Mouse (Mus musculus): ENCODE data around the gene Slc12a7. TPM values are rescaled to one million over a fixed set of nuclear protein-coding genes. Genes with fewer than 3 reads are reported as not detected.

The Slc12a7 gene
- total RNA-seq, 1 experiment from 2014 or later: 11.8 TPM

DNA sequence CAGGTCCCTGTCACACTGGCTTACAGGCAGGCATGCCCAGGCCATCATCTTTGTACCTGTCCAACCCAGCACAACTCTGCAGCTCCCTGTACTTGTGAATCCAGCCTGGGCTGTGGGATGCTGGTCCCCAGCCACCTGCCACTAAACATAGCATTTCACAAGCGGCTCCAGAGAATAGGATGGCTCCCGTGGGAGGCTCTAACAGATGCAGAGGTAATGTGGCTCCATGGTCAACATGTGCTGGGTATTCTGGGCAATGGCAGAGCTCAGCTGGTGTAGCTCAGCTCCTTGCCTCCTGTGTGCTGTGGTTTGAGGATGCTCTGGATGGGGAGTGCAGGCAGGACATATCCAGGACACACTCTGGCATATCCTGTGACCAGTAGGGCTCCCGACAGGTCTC lies 10.8 kb downstream of the Slc12a7 start:
- no peak for ATAC-seq (replicated peaks in 1 of 2; ENCODE audit: insufficient read depth in 1 of 2, low FRiP score in 2 of 2, low TSS enrichment in 1 of 2, low read depth in 1 of 2, poor library complexity in 2 of 2, severe bottlenecking in 2 of 2)

DNA sequence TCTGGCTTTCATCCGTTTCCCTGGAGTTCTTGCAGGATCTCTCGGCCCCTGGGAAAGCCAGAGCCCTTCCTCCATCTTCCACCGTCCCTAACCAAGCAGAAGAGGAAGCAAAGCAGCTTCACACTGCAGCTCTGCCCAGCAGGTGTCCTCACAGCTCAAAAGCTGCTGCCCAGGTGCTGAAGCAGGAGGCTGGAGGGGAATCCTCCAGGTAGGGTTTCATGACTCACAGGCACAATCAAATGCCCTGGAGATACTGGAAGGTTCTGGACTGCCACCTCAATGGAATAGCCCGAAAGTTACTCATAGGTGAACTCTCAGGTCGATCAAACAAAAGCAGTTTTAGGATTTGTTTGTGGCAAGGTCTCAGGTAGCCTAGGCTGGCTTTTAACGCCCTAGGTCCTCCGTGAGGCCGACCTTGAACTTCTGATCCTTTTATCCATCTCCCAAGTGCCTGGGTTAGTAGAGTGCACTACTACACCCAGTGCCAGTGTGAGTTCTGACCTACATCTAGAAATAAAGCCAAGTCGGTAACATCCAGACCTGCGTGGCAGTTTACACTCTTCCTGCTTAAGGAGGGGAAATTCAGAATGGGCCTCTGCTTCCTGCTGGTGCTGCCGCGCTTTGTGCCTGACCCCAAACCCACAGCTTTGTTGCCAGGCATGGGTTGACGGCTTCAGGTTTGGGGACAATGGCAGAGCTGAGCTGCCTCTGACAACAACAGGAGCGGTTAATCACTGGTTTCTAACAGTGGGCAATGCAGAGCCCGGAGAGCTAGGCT lies 16.0 kb downstream of the Slc12a7 start:
- peak; percentile 91 to 92 for ATAC-seq (replicated peaks in 1 of 2; ENCODE audit: insufficient read depth in 1 of 2, low FRiP score in 2 of 2, low TSS enrichment in 1 of 2, low read depth in 1 of 2, poor library complexity in 2 of 2, severe bottlenecking in 2 of 2)

DNA sequence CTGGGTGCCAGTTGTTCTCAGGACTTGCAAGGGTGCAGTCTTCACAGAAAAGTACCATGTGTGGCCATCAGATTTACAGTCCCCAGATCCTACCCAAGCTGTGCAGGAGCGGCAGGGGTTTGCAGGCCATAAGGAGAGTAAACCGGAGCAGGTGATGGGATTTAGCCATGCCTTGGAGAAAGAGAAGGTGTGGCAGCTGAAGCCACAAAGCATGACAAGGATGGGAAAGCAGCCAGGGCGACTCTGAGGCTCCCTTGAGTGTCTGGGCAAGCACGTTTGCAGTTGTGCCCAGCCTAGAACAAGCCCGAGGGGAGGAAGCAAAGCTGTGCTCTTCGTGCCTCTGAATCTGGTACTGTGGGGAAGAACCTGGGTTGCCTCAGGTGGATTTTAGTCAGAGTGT lies 17.5 kb downstream of the Slc12a7 start:
- no peak for ATAC-seq (replicated peaks in 1 of 2; ENCODE audit: insufficient read depth in 1 of 2, low FRiP score in 2 of 2, low TSS enrichment in 1 of 2, low read depth in 1 of 2, poor library complexity in 2 of 2, severe bottlenecking in 2 of 2)

DNA sequence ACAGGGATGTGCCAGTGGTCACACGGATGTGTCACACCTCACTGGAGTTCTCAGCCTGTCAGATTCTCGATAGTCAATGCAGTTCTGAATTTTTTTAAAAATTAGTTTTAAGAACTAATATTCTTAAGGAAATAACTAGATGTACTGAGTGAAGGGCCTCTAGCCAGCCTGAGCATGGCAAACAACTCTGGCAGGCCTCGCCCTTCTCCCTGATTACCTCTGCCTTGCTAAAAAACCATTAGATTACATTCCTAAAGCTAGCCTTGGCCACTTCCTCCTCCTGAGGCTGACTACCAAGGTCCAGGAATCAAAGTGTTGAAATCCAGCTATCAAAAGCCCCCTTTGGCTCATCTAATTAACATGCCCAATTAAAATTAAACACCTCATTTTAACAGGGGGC lies 18.4 kb downstream of the Slc12a7 start:
- ATAC-seq (replicated peaks in 1 of 2; ENCODE audit: insufficient read depth in 1 of 2, low FRiP score in 2 of 2, low TSS enrichment in 1 of 2, low read depth in 1 of 2, poor library complexity in 2 of 2, severe bottlenecking in 2 of 2): no peak

DNA sequence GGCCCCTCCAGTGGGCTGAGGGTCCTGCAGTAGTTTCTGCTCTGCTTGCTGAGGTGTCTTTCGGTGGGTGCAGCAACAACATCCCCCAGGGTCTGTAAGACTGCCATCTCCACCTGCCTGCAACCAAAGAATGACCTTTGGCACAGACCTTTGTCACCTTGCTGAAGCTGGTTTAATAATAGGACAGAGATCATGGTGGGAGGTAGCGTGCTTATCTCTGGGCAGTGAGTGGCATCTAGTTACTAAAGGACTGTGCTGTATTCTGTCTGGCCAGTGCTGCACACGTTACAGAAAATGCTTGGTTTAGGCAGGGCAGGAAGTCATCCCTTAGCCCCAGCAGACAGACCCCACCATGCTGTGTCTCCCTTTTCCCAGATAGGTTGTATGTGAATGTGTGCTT lies 22.9 kb downstream of the Slc12a7 start:
- ATAC-seq (replicated peaks in 1 of 2; ENCODE audit: insufficient read depth in 1 of 2, low FRiP score in 2 of 2, low TSS enrichment in 1 of 2, low read depth in 1 of 2, poor library complexity in 2 of 2, severe bottlenecking in 2 of 2): no peak

DNA sequence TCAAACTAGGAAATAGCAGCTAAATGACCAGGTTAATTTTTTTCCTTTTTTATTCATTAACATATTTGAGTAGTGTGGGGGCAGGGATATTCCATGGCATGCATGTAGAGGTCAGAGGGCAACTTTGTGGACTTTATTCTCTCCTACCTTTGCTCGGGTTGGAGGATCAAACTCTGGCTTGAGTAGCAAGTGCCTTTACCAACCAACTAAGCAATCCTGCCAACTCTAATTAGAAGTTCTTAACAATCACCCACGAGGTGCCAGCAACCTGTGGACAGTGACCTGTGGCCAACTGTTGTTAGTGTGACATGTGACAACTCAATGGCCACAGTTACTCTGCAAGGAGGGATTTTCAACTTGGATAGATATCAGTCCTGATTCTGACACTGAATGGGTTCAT lies 24.0 kb downstream of the Slc12a7 start:
- ATAC-seq (replicated peaks in 1 of 2; ENCODE audit: insufficient read depth in 1 of 2, low FRiP score in 2 of 2, low TSS enrichment in 1 of 2, low read depth in 1 of 2, poor library complexity in 2 of 2, severe bottlenecking in 2 of 2): no peak

DNA sequence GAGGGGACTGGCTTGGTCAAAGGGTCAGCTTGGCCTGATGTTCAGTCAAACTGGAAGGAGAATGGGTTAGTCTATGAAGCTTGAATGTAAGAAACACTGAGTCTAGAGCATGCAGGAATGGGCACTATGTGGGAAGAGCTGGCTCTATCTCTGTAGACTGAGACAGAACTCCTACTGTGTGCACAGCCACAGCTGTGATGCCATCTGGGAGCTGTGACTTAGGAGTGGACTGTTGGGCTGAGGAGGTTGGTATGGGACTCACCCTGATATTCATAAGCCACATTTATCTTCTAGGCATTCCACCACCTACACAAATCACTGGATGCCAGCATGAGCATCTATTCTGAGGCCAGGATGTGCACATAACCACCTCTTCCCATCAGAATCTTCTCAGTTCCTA lies 24.5 kb downstream of the Slc12a7 start:
- ATAC-seq (replicated peaks in 1 of 2; ENCODE audit: insufficient read depth in 1 of 2, low FRiP score in 2 of 2, low TSS enrichment in 1 of 2, low read depth in 1 of 2, poor library complexity in 2 of 2, severe bottlenecking in 2 of 2): no peak

DNA sequence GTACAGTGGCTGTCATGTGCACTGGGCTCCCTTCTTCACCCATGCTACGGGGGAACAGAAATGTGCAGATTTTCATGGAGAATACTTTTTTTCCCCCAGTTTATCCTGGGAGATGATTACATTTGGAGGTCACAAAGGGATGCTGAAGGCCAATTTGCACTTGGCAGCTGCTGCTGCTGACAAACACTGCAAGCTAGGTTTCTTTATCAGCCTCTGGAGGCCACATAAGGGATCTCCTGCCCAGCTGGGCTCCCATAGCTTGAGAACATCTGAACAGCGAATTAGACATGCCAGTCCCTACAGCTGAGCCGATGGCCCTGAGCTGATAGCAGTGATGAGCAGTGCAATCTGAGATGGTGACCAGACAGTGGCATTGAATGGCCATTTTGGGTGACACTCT lies 26.7 kb downstream of the Slc12a7 start:
- no peak for ATAC-seq (replicated peaks in 1 of 2; ENCODE audit: insufficient read depth in 1 of 2, low FRiP score in 2 of 2, low TSS enrichment in 1 of 2, low read depth in 1 of 2, poor library complexity in 2 of 2, severe bottlenecking in 2 of 2)

DNA sequence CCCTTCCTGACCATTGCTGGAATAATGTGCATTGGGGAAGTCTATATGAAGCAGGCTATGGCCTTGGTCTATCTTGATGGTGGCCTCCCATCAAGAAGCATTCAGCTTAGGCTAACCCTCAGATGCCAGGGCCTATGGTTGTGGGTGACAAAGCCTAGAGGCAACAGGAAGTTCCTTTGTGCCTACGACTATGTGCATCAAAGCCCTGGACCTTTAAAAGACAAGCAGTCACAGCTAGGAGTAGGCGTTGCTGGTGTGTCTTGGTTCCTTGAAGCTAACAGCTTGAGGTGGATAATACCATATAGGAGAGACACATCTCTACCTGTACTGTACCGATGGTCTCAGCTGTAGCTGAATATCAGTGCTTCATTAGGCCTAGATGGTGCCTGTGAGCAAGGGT lies 27.2 kb downstream of the Slc12a7 start:
- no peak for ATAC-seq (replicated peaks in 1 of 2; ENCODE audit: insufficient read depth in 1 of 2, low FRiP score in 2 of 2, low TSS enrichment in 1 of 2, low read depth in 1 of 2, poor library complexity in 2 of 2, severe bottlenecking in 2 of 2)

DNA sequence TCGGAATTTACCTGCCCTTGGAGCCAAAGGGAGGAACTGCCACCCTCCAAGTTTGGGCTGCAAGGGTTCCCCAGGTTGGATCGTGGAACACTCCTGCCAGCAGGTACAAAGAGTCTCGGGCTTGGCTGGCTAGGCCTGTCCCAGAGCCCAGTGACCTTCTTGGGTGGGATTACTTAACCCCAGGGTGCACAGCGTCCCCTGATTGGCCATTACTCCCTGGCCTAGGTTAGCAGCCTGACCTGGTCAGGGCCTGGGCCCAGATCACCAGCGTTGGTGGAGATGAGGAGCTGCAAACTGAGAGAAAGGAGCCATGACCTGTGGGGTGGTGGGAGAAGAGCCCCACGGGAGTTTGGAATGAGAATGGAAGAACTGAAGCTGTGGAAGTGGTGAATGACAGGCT lies 30.0 kb downstream of the Slc12a7 start:
- ATAC-seq (replicated peaks in 1 of 2; ENCODE audit: insufficient read depth in 1 of 2, low FRiP score in 2 of 2, low TSS enrichment in 1 of 2, low read depth in 1 of 2, poor library complexity in 2 of 2, severe bottlenecking in 2 of 2): no peak; a peak in 1 of 4 replicates

DNA sequence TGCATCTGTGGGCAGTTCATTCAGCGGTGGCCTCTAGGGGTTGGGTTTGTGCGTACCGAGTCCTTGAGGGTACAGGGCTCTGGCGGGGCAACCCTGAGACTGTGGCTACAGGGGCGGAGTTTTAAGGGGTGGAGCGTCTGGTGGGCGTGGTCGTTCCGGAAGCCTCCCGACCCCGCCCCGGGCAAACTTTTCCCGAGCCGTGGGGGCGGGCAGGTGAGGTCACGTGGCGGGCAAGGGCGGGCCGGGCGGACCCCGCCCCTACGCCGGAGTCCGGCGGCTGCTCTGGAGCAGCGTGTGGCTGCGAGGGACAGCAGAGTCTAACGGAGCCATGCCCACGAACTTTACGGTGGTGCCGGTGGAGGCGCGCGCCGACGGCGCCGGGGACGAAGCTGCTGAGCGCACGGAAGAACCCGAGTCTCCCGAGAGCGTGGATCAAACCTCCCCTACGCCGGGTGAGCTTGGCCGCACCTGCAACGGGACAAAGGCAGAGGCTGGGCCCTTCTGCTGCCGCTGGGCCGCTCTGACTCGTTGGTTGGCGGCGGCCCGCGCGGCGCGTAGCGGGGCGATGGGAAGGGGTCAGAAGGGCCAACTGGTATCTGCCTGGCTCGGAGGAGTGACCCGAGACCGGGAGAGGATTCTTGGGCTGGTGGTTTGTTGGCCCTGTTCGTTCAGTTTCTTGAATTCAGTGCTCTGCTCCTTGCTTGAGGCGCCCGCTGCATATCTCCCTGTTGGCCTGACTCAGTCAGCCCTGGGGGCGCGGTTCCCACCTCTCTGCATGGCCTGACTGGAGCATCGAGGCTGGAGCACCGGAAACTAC lies 30.8 kb downstream of the Slc12a7 start:
- peak; percentile 91 to 93 for ATAC-seq (replicated peaks in 1 of 2; ENCODE audit: insufficient read depth in 1 of 2, low FRiP score in 2 of 2, low TSS enrichment in 1 of 2, low read depth in 1 of 2, poor library complexity in 2 of 2, severe bottlenecking in 2 of 2)

DNA sequence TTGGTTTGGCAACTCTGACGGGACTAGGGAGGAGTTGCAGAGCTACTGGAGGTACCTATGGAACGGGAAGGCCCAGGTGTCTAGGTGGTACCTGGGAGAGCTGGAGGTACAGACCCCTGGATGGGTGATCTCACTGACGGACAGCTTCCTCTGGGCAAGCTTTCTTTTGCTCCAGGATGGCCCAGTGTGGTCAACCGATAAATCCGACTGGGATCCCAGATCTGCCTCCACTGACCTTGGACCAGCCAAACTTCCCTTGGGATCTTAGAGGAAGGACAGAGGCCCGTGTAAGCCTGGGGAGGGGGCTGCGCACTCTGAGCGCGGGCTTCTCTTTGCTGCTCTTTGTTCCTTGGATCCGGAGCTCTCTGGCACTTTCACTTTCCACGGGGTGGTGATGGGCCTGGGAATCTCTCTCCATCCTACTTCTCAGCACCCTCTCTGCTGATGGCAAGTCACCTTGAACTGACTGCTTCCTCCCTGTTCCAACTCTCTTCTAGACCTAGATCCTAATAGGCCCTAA lies 31.4 kb downstream of the Slc12a7 start:
- ATAC-seq (replicated peaks in 1 of 2; ENCODE audit: insufficient read depth in 1 of 2, low FRiP score in 2 of 2, low TSS enrichment in 1 of 2, low read depth in 1 of 2, poor library complexity in 2 of 2, severe bottlenecking in 2 of 2): no peak; a peak in 1 of 4 replicates

DNA sequence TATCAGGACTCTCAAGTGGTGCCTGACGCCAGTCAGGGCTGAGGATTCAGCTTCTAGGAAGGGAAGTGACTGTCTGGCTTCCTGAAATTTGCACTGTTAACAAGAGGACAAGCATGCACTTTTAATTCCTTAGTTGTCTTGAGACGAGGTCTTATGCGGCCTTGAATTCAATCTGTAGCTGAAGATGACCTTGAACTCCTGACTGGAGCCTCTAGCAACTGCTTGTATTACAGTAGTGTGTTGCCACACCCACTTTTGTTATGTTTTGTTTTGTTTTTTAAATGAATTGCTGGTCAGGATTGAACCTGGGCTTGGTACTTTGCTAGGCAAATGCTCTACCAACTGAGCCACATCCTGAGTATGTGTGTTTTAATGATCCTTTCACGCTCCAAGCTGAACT lies 32.5 kb downstream of the Slc12a7 start:
- ATAC-seq (replicated peaks in 1 of 2; ENCODE audit: insufficient read depth in 1 of 2, low FRiP score in 2 of 2, low TSS enrichment in 1 of 2, low read depth in 1 of 2, poor library complexity in 2 of 2, severe bottlenecking in 2 of 2): no peak

DNA sequence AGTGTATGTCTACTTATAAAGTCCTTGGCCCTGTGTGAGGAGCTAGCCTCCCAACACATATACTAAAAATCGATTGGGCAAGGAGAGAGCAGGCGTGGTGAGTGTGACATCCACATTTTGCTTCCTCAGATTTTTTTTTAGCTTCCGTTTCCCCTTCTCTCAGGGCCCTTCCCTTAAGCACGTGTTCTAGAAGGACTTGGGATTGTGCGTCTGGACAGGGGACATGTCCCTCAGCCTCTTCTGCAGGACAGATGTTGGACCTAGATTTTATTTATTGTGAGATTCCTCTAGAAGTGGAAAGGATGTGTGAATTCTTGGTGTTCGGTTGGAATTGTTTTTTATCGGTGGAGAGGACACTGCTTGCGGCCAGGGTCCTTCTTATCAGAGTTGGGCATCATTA lies 34.3 kb downstream of the Slc12a7 start:
- no peak for ATAC-seq (replicated peaks in 1 of 2; ENCODE audit: insufficient read depth in 1 of 2, low FRiP score in 2 of 2, low TSS enrichment in 1 of 2, low read depth in 1 of 2, poor library complexity in 2 of 2, severe bottlenecking in 2 of 2)

DNA sequence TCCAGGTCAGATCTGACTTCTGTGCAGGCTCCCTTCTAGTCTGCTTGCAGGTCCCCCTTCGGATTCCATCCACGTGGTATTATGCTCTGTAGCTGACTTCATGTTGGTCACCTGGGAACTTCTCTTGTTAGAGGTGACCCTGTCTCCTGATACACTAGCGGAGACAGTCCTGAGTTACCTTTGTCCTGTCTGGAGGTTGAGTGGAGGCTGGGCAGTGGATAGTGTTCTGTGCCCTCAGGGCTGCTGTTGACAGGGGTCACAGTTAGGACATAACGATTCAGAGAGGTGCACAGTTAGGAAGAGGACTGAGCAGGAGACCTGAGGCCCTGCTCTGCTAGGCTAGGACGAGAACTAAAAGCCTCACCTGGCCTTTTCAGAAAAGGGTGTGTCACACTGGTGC lies 34.9 kb downstream of the Slc12a7 start:
- ATAC-seq (replicated peaks in 1 of 2; ENCODE audit: insufficient read depth in 1 of 2, low FRiP score in 2 of 2, low TSS enrichment in 1 of 2, low read depth in 1 of 2, poor library complexity in 2 of 2, severe bottlenecking in 2 of 2): no peak

DNA sequence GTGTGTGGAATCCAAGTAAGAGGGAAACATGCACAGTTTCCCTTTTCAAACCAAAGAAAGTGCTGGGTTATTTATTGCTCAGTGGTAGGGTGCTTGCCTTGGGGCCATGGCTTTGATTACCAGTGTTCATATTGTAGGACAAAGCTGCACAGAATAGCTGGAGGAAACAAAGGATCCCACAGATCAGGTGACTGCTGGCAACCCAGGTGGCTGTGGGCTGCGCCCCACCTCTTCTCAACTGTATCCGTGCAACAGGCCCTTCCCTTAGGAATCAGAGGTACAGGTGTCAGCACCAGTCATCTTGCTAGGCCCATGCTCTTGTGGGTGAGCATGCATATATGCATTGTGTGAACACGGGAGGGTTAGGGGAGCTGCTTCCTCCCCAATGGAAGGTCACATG lies 35.4 kb downstream of the Slc12a7 start:
- ATAC-seq (replicated peaks in 1 of 2; ENCODE audit: insufficient read depth in 1 of 2, low FRiP score in 2 of 2, low TSS enrichment in 1 of 2, low read depth in 1 of 2, poor library complexity in 2 of 2, severe bottlenecking in 2 of 2): no peak

DNA sequence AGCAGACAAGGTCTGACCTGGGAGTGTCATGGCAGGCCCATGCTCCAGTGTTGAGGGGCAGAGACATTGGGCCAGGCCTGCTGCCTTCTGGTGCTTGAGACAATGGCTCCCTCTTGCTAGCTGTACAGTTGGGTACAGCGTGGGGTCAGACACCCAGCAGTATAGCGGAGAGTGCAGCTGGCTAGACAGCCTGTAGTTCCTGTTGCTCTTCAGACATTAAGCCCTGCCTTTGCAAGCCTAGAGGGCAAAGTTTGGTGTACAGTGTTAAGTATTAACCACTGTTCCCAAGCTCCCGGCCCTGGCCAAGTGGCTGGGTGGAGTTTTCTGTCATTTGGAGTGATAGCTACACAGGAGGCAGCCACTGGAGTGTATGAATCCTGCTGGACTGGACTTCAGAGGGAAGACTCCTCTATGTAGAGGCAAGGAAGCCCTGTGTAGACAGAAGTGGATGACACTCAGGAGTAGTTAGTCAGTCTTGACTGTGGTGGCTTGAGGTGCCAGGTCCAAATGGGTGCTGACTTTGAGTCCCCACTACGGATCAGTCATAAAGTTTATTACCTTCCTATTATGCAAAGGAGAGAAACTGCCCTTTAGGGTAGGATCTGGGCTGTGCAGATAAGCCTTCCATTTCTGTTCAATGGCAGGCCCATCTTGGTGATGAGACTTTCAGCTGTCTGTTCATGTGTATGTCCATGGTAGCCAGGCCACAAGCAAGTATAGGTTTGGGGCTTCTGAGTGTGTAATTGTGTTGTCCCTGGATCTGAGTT lies 37.2 kb downstream of the Slc12a7 start:
- no peak for ATAC-seq (replicated peaks in 1 of 2; ENCODE audit: insufficient read depth in 1 of 2, low FRiP score in 2 of 2, low TSS enrichment in 1 of 2, low read depth in 1 of 2, poor library complexity in 2 of 2, severe bottlenecking in 2 of 2)

DNA sequence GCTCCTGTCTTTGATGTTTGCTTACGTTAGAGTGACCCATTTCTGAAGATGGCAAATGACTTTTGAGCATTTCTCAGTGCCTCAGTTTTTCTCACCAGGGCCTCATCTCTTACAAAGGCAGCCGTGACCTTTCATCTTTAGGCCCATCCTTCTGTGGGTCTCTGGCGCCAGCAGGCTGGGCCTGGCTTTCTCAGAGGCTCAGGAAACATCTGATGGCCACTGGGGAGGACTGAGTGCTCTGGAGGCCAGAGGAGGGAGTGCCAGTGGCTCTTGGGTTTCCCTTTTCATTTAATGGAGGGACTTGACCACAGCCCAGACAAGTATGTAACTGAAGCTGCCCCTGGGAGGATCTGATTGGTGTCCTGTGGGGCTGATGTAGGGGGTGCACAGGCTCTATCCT lies 38.2 kb downstream of the Slc12a7 start:
- ATAC-seq (replicated peaks in 1 of 2; ENCODE audit: insufficient read depth in 1 of 2, low FRiP score in 2 of 2, low TSS enrichment in 1 of 2, low read depth in 1 of 2, poor library complexity in 2 of 2, severe bottlenecking in 2 of 2): no peak

Data from hematopoietic stem cell, adult 5-6 weeks (primary cell).